Mouse (Mus musculus) lung, embryonic 14.5 days (tissue): Measurements from ENCODE around the gene Lif. TPM values are rescaled to one million over a fixed set of nuclear protein-coding genes. Genes with fewer than 3 reads are reported as not detected.

Source experiments
- ATAC-seq: fragments of 200-750 bp; cut with Nextera tagmentation; 2 replicates; pipeline ENCODE4 v1.8.0; 2017; ENCODE audit warnings: mild to moderate bottlenecking, moderate TSS enrichment, moderate library complexity; ENCODE audit not compliant: insufficient read depth
- DNase-seq: peaks from one replicate; pipeline ENCODE4 v3.0.0-alpha.2; 2015
- H3K27ac ChIP-seq: fragments of 300-500 bp; sonication (generic); 2 replicates; pipeline ENCODE4 v1.5.1; 2014; ENCODE audit warnings: low read depth, mild to moderate bottlenecking, moderate library complexity
- H3K27me3 ChIP-seq: fragments of 300-500 bp; sonication (generic); 2 replicates; pipeline ENCODE4 v1.6.1; 2014; ENCODE audit warnings: low read length, control low read depth; ENCODE audit not compliant: insufficient read depth
- H3K36me3 ChIP-seq: fragments of 300-500 bp; sonication (generic); 2 replicates; pipeline ENCODE4 v1.6.1; 2014; ENCODE audit warnings: control low read depth; ENCODE audit not compliant: insufficient read depth
- H3K4me1 ChIP-seq: fragments of 300-500 bp; sonication (generic); 2 replicates; pipeline ENCODE4 v1.6.1; 2014; ENCODE audit warnings: antibody characterized with exemption, control low read depth; ENCODE audit not compliant: insufficient read depth
- H3K4me2 ChIP-seq: fragments of 300-500 bp; sonication (generic); 2 replicates; pipeline ENCODE4 v1.6.1; 2014; ENCODE audit warnings: mild to moderate bottlenecking
- H3K4me3 ChIP-seq: fragments of 300-500 bp; sonication (generic); 2 replicates; pipeline ENCODE4 v1.5.1; 2014; ENCODE audit warnings: low read depth, low read length
- H3K9ac ChIP-seq: fragments of 300-500 bp; sonication (generic); 2 replicates; pipeline ENCODE4 v1.6.1; 2014
- H3K9me3 ChIP-seq: fragments of 300-500 bp; sonication (generic); 2 replicates; pipeline ENCODE4 v1.6.1; 2016; ENCODE audit warnings: low read depth, low read length, control low read depth
- CTCF ChIP-seq: IDR thresholded peaks from 2 replicates; pipeline ENCODE4 v1.5.1; 2016; ENCODE audit warnings: antibody characterized with exemption, low read depth
- WGBS: fragments of 180-500 bp; shearing (Covaris S2); extraction: QIAGEN DNeasy Blood & Tissue Kit; methylation state at CpG from one replicate; pipeline ENCODE4 v1.1.7; 2014; 5-methylcytosine and 5-hydroxymethylcytosine counted together
- polyA plus RNA-seq: library from polyadenylated mRNA; unstranded; fragments of >200 nt; fragmentation: Nextera tagmentation; extraction: Ambion mirVana; gene quantifications from 2 replicates; pipeline ENCODE4 v1.2.1, GENCODE M21; 2014

The Lif gene
- polyA plus RNA-seq, 1 experiment from 2014 or later, result 0.33 TPM

DNA sequence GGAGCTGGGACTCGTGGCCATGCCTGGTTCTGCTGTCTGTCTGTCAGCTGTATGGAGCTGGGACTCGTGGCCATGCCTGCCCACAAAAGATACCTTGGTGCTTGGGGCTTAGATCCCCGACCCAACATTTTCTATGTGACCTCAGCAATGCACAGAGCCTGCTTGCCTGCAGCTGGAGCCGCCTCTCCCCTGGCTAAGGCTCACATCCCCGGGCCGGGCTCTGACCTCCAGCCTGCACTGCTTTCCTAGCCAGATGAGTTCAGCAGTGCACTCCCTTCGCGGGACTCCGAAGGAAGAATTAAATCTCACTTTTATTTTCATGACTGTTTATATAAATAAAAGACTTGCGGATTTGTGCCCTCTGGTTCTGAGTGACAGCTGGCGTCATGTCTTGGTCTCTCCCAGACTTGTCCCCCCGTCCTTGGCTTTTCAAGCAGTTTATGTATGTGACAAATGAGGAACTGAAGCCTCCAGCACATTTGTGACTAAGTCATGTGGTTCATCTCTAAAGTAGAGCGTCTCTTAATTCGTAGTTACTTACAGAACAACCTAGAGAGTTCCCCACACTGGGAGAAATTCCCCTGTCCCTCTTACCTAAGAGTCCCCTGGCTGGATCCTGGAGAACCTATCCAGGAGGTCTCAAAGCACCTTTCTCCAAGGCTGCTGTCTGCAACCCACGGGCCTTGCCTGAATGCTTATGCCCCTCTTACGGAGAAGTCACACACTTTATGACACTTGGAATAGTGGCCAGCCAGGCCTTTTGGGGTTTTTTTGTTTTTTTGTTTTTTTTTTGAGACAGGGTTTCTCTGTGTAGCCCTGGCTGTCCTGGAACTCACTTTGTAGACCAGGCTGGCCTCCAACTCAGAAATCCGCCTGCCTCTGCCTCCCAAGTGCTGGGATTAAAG, 35.1 kb upstream of the Lif start:
- H3K4me2 ChIP-seq, result no peak overlapping the region
- WGBS, result 53% methylated on average over 17 of the region's 17 CpGs
- H3K27me3 ChIP-seq, result no peaks in the 10 kb centered on the region
- TF ChIP-seq CTCF, result no peak
- no peak for DNase-seq
- ATAC-seq, result no peak
- no peak overlapping the region for H3K9ac ChIP-seq
- no peaks in the 10 kb centered on the region for H3K36me3 ChIP-seq
- H3K4me3 ChIP-seq, result no peak overlapping the region
- H3K27ac ChIP-seq, result no peak overlapping the region
- H3K4me1 ChIP-seq, result no peaks in the 10 kb centered on the region; the same call in 1 of the 2 replicates
- H3K9me3 ChIP-seq, result no peaks in the 10 kb centered on the region

DNA sequence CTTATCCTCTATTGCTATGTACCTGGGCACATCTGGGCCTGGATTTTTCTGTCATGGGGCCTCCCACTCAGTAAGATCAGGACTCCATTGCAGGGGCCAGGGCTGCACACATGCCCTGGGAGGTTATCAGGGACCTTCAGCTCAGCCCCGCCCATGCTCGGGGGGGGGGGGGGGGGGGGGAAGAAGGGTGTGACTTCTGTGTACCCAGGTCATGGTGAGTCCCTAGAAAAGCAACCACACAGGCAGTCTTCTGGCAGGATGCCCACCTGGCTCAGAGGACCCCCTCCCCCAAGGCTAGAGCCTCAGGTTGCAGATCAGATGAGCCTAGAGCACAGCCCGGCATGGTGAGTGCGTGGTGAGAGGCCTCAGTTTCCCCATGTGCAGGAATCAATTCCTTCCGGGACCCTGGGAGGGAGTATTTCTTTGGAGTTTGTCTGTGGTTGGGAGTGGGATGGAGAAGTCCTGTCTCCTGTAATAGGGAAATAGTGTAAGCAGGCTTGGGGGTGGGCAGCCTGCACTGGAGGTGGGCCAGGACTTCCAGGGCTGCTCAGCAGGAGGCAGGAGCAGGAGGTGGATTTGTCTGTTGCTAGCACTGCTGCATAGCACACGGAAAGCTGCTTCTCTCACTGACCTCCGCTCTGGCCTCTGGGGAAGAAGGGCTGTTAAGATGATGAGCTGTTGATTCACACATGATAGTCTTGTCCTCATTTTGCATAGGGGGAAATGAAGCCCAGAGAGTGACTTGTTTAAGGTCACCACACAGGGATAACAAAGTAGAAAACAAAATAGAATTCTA, 33.8 kb upstream of the Lif start:
- DNase-seq (no peak), ATAC-seq (no peak)
- Histone ChIP-seq H3K4me1 (no peaks in the 10 kb centered on the region), H3K9me3 (no peaks in the 10 kb centered on the region), H3K27ac (no peak overlapping the region), H3K4me2 (no peak overlapping the region), H3K9ac (no peak overlapping the region; the same call in 1 of the 2 replicates), H3K36me3 (no peaks in the 10 kb centered on the region), H3K4me3 (no peak overlapping the region), H3K27me3 (no peaks in the 10 kb centered on the region)
- TF ChIP-seq CTCF, result no peak
- WGBS, result 25% methylated on average over 7 of the region's 7 CpGs

DNA sequence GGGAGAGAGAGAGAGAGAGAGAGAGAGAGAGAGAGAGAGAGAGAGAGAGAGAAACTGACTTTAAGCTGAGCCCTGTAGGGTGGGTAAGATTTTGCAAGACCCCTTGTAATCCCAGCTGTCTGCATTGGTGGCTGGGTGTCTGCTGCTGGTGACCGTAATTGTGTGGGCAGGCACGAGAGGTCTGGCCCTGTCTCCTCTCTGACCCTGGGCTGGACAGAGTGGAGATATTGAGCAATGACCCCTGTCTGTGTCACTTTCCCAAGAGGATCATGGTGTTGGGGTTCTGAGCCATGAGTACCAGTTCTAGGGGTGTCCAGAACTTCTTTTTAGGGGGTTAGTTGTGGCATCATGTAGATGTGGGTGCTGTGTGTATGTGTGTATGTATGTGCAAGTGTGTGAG, 33.1 kb upstream of the Lif start:
- no peak overlapping the region for H3K9ac ChIP-seq
- no peak overlapping the region for H3K4me2 ChIP-seq
- no peak overlapping the region for H3K4me3 ChIP-seq
- ATAC-seq (no peak), DNase-seq (no peak)
- H3K4me1 ChIP-seq, result no peaks in the 10 kb centered on the region
- no peak overlapping the region for H3K27ac ChIP-seq
- H3K27me3 ChIP-seq, result no peaks in the 10 kb centered on the region
- 40% methylated on average over 2 of the region's 2 CpGs for WGBS
- H3K36me3 ChIP-seq, result no peaks in the 10 kb centered on the region
- H3K9me3 ChIP-seq, result no peaks in the 10 kb centered on the region
- no peak for TF ChIP-seq CTCF

- no peak for ATAC-seq
- no peak for DNase-seq
- Histone ChIP-seq H3K27ac (no peak overlapping the region), H3K4me1 (no peaks in the 10 kb centered on the region), H3K27me3 (no peaks in the 10 kb centered on the region), H3K36me3 (no peaks in the 10 kb centered on the region), H3K9me3 (no peaks in the 10 kb centered on the region), H3K4me3 (no peak overlapping the region), H3K9ac (no peak overlapping the region), H3K4me2 (no peak overlapping the region)
- TF ChIP-seq CTCF, result no peak
- 74% methylated on average over 5 of the region's 5 CpGs for WGBS
These were observed 30.6 kb upstream of the Lif start for GRCm38 (mm10) chr11:4226569-4227325.

DNA sequence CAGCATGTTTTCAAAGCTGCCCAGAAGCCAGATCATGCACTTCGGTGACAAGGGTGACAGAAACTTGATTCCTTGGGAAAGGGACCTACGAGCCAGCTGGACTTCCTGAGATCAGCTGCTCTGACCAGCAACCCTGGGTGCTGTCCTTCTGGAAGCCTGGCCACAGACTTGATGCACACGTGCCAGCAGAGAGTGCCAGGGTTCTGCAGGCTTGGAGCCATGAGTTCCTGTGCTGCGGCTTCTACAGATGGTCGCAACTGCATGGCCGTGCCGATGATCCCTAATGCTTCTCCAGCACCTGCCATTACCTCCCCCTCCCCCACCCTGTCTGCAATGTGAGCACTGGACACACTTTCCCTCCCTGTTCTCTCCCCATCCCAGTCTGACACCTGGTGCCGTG, 28.9 kb upstream of the Lif start:
- Histone ChIP-seq H3K36me3 (no peaks in the 10 kb centered on the region), H3K9ac (no peak overlapping the region), H3K4me3 (no peak overlapping the region), H3K27ac (no peak overlapping the region), H3K4me1 (no peaks in the 10 kb centered on the region), H3K9me3 (no peaks in the 10 kb centered on the region), H3K4me2 (no peak overlapping the region), H3K27me3 (no peaks in the 10 kb centered on the region)
- DNase-seq, result no peak
- ATAC-seq, result no peak
- WGBS, result 28% methylated on average over 8 of the region's 8 CpGs
- no peak for TF ChIP-seq CTCF

DNA sequence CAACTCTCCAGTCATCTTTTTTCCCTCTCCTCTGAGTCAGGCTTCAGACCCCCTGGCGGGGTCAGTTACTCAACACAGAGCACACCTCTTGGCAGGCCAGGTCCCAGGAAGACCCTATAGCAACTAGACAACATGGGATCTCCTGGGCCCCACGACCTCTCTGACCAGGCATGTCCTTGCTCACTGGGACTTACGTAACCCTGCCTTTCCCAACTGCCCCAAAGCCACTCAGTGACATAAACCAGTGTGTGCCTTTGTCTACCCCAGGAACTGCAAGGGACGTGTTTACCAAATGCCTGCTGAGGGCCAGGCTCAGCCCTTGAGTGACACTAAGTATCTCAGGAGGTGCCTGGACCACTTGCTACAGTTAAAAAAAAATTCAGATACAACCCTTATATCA, 27.5 kb upstream of the Lif start:
- no peaks in the 10 kb centered on the region for H3K27me3 ChIP-seq
- no peaks in the 10 kb centered on the region for H3K9me3 ChIP-seq
- H3K4me1 ChIP-seq, result no peaks in the 10 kb centered on the region
- H3K4me2 ChIP-seq, result no peak overlapping the region
- DNase-seq (no peak), ATAC-seq (no peak)
- no peaks in the 10 kb centered on the region for H3K36me3 ChIP-seq
- no peak for TF ChIP-seq CTCF
- 45% methylated on average over 4 of the region's 4 CpGs for WGBS
- H3K4me3 ChIP-seq, result no peak overlapping the region
- H3K27ac ChIP-seq, result no peak overlapping the region
- no peak overlapping the region for H3K9ac ChIP-seq
